Mouse (Mus musculus): ENCODE results near the gene Cd55.

DNA sequence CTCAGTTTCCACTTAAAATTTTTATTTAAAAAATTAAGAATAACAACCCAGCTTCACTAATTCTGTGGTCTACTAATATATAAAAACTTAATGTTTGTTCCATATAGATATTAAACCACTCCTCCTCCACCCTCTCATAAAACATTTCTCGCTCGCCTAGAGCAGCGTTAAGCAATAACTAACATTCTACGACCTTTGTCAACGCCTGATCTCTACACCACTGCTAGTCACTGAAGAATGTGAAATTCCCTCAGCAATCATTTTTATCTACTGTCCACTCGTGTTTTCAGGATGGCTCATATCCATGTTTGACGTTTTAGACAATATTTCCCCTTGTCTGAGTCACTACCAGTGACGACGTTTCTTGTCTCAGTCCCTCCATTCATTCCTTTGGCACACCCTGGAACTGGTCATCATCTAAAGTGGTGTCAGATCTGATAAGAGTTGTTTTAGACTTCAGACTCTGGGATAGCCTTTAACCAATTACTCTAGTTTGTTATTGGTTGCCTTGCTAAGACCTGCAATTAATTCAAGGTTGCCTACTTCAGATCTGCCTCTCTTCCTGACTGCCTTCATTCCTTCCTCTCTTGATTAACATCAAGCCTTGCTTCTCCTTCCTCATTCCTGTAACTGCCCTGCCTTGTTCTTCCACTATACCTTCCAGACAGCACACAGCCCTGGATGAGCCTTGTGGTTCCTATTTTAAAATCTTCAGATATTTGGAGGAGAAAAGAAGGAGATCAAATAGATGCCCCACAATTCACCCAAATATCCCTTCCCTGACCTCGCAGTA, 23.5 kb upstream of the Cd55 start:
- no peak for TF ChIP-seq POLR2A (IDR thresholded peaks at IDR 0.05; ENCODE audit: extremely low read depth, insufficient read depth, low read length)
- TF ChIP-seq CTCF (IDR thresholded peaks at IDR 0.05; ENCODE audit: extremely low read depth, insufficient read depth, low read length): no peak

Data from cortical plate, adult 2 months (tissue).